Mouse (Mus musculus): ENCODE results near the gene Amdhd2. TPM values are rescaled to one million over a fixed set of nuclear protein-coding genes. Genes with fewer than 3 reads are reported as not detected.

The Amdhd2 gene
- total and polyA plus RNA-seq, 3 experiments, result 0.64 TPM; not detected in 2

DNA sequence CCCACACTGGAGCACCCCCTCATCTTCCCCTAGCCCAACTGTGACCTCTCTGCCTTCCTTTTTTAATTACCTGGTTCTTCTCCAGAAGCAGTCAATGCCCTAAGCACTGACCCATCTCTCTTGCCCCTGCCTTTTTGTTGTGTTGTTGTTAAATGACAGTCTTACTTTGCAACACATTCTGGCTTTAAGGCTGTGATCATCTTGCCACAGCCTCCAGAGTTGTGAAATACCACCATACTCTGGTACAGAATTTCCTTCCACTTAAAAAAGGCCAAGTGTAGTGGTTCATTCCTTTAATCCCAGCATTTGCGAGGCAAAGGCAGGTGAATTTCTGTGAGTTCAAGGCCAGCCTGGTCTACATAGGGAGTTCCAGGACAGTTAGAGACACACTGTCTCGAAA is 27.4 kb upstream of the Amdhd2 start:
- TF ChIP-seq MYC (IDR thresholded peaks at IDR 0.05; ENCODE audit: low read depth, low read length) (no peak), ZMIZ1 (IDR thresholded peaks at IDR 0.05; ENCODE audit: low read depth, low read length) (no peak), MXI1 (IDR thresholded peaks at IDR 0.05; ENCODE audit: low read depth, low read length) (no peak), PAX5 (IDR thresholded peaks at IDR 0.05; ENCODE audit: low read length) (no peak), SIN3A (IDR thresholded peaks at IDR 0.05; ENCODE audit: low read length) (no peak), RCOR1 (conservative IDR thresholded peaks at IDR 0.05; ENCODE audit: low read depth, low read length) (no peak), BHLHE40 (IDR thresholded peaks at IDR 0.05; ENCODE audit: low read depth, low read length) (no peak), HCFC1 (IDR thresholded peaks at IDR 0.05; ENCODE audit: low read depth, low read length) (no peak), SMC3 (IDR thresholded peaks at IDR 0.05; ENCODE audit: low read depth, low read length) (no peak), JUND (conservative IDR thresholded peaks at IDR 0.05; ENCODE audit: low read depth, low read length) (no peak), ZKSCAN1 (IDR thresholded peaks at IDR 0.05; ENCODE audit: borderline replicate concordance, low read depth, low read length) (no peak), MAZ (IDR thresholded peaks at IDR 0.05; ENCODE audit: low read depth, low read length) (no peak), CTCF (conservative IDR thresholded peaks at IDR 0.05 in 1 of 2, IDR thresholded peaks at IDR 0.05 in 1 of 2; ENCODE audit: low read depth in 2 of 2, low read length in 2 of 2) (no peak), MEF2A (IDR thresholded peaks at IDR 0.05; ENCODE audit: borderline replicate concordance, low read depth, low read length) (no peak), ZNF384 (IDR thresholded peaks at IDR 0.05; ENCODE audit: low read depth, low read length) (no peak), MAX (IDR thresholded peaks at IDR 0.05; ENCODE audit: low read length) (no peak), CHD2 (IDR thresholded peaks at IDR 0.05; ENCODE audit: low read length) (no peak), IRF4 (IDR thresholded peaks at IDR 0.05; ENCODE audit: low read depth, low read length) (no peak), POLR2A (IDR thresholded peaks at IDR 0.05; ENCODE audit: low read depth, low read length) (no peak)
- in situ Hi-C loops (cut with MboI; ENCODE audit: low pct_ligation_motif_present, low pct_unique_long_range_greater_than_20kb, low sequenced_read_pairs), result no loop called here
- DNase-seq (ENCODE audit: extremely low read depth), result no peak
- no peaks in the 10 kb centered on the region for H3K27me3 ChIP-seq (replicated peaks)
- H3K79me2 ChIP-seq (replicated peaks; ENCODE audit: control insufficient read depth, extremely low read depth, insufficient read depth, poor library complexity, severe bottlenecking), result no peaks in the 10 kb centered on the region
- H3K9ac ChIP-seq (ENCODE audit: insufficient read depth, low read depth), result no peak overlapping the region
- H3K9me3 ChIP-seq (replicated peaks; ENCODE audit: low read length), result no peaks in the 10 kb centered on the region
- H3K36me3 ChIP-seq (replicated peaks in 1 of 2; ENCODE audit: control insufficient read depth in 1 of 2, insufficient read depth in 1 of 2, low read length in 1 of 2), result peaks cover 0 to 26% of the 10 kb centered on the region in 2 experiments
- dilution Hi-C loops (cut with MboI; ENCODE audit: extremely low pct_ligation_motif_present, extremely low pct_unique_long_range_greater_than_20kb, low sequenced_read_pairs), result no loop called here
- no peak overlapping the region for H3K27ac ChIP-seq (ENCODE audit: insufficient read depth, low read depth)
- no peak overlapping the region for H3K4me3 ChIP-seq (replicated peaks in 1 of 3; ENCODE audit: low read depth in 2 of 3, low read length in 2 of 3, poor library complexity in 1 of 3)
- no peak overlapping the region for H3K4me2 ChIP-seq (ENCODE audit: insufficient read depth, low read depth, poor library complexity, severe bottlenecking)
- H3K4me1 ChIP-seq (ENCODE audit: control insufficient read depth in 1 of 2, insufficient read depth in 2 of 2), result peaks cover 10 to 35% of the 10 kb centered on the region in 2 experiments

DNA sequence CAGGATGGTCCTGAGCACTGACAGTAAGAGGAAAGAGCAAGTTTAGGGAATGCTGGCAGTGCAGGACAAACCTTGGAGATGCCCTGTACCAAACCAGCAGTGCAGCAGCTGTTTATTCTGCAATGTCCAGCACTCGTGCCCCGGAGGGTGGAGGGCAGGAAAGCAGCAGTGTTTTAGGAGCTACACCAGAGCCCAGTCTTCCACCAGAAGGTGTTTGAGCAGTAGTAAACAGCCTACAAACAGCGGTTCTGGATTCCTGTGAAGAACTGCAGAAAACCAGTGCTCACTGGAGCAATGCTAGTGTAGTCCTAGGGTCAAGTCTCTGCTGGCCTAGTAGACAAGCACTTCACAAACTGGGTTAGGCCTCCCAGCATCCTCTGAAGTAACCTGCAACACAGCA is 10.7 kb upstream of the Amdhd2 start:
- no peaks in the 10 kb centered on the region for H3K9me3 ChIP-seq (replicated peaks; ENCODE audit: low read length)
- in situ Hi-C loops (cut with MboI; ENCODE audit: low pct_ligation_motif_present, low pct_unique_long_range_greater_than_20kb, low sequenced_read_pairs), result no loop called here
- dilution Hi-C loops (cut with MboI; ENCODE audit: extremely low pct_ligation_motif_present, extremely low pct_unique_long_range_greater_than_20kb, low sequenced_read_pairs), result no loop called here
- H3K27ac ChIP-seq (ENCODE audit: insufficient read depth, low read depth), result no peak overlapping the region
- peaks cover 0 to 2% of the 10 kb centered on the region in 2 experiments for H3K36me3 ChIP-seq (replicated peaks in 1 of 2; ENCODE audit: control insufficient read depth in 1 of 2, insufficient read depth in 1 of 2, low read length in 1 of 2)
- H3K4me2 ChIP-seq (ENCODE audit: insufficient read depth, low read depth, poor library complexity, severe bottlenecking), result no peak overlapping the region
- no peak for TF ChIP-seq UBTF (IDR thresholded peaks at IDR 0.05; ENCODE audit: low read depth, low read length)
- no peak for TF ChIP-seq HCFC1 (IDR thresholded peaks at IDR 0.05; ENCODE audit: low read depth, low read length)
- TF ChIP-seq ZC3H11A (IDR thresholded peaks at IDR 0.05; ENCODE audit: low read depth, low read length), result no peak
- TF ChIP-seq IRF4 (IDR thresholded peaks at IDR 0.05; ENCODE audit: low read depth, low read length), result no peak
- TF ChIP-seq ELF1 (IDR thresholded peaks at IDR 0.05; ENCODE audit: low read depth, low read length), result no peak
- no peak for TF ChIP-seq ZMIZ1 (IDR thresholded peaks at IDR 0.05; ENCODE audit: low read depth, low read length)
- TF ChIP-seq MEF2A (IDR thresholded peaks at IDR 0.05; ENCODE audit: borderline replicate concordance, low read depth, low read length), result no peak
- DNase-seq (ENCODE audit: extremely low read depth), result no peak
- peaks cover 13 to 37% of the 10 kb centered on the region in 2 experiments for H3K4me1 ChIP-seq (ENCODE audit: control insufficient read depth in 1 of 2, insufficient read depth in 2 of 2)
- H3K79me2 ChIP-seq (replicated peaks; ENCODE audit: control insufficient read depth, extremely low read depth, insufficient read depth, poor library complexity, severe bottlenecking), result no peaks in the 10 kb centered on the region
- no peaks in the 10 kb centered on the region for H3K27me3 ChIP-seq (replicated peaks)
- no peak overlapping the region for H3K9ac ChIP-seq (ENCODE audit: insufficient read depth, low read depth)
- H3K4me3 ChIP-seq (replicated peaks in 1 of 3; ENCODE audit: low read depth in 2 of 3, low read length in 2 of 3, poor library complexity in 1 of 3), result no peak overlapping the region
